Mouse (Mus musculus) embryonic facial prominence, embryonic 10.5 days (tissue): Measurements from ENCODE around the gene 1700020N01Rik. TPM values are rescaled to one million over a fixed set of nuclear protein-coding genes. Genes with fewer than 3 reads are reported as not detected.

ENCODE experiments used
- DNase-seq: peaks from one replicate; pipeline ENCODE4 v3.0.0-alpha.2; 2017; ENCODE audit warnings: low spot score
- H3K27ac ChIP-seq: fragments of 300-500 bp; sonication (generic); replicated peaks from 2 replicates; pipeline ENCODE4 v1.5.1; 2016; ENCODE audit warnings: mild to moderate bottlenecking
- H3K27me3 ChIP-seq: fragments of 300-500 bp; sonication (generic); replicated peaks from 2 replicates; pipeline ENCODE4 v1.6.1; 2016; ENCODE audit warnings: low read depth, mild to moderate bottlenecking; ENCODE audit not compliant: poor library complexity, severe bottlenecking
- H3K36me3 ChIP-seq: fragments of 300-500 bp; sonication (generic); replicated peaks from 2 replicates; pipeline ENCODE4 v1.6.1; 2016; ENCODE audit warnings: mild to moderate bottlenecking, moderate library complexity
- H3K4me1 ChIP-seq: fragments of 300-500 bp; sonication (generic); 2 replicates; pipeline ENCODE4 v1.6.1; 2016
- H3K4me3 ChIP-seq: fragments of 300-500 bp; sonication (generic); 2 replicates; pipeline ENCODE4 v1.5.1; 2016; ENCODE audit warnings: mild to moderate bottlenecking, moderate library complexity
- H3K9me3 ChIP-seq: fragments of 300-500 bp; sonication (generic); 2 replicates; pipeline ENCODE4 v1.6.1; 2016; ENCODE audit warnings: mild to moderate bottlenecking
- WGBS: fragments of 180-500 bp; shearing (Covaris S2); methylation state at CpG from one replicate; pipeline ENCODE4 v1.1.7; 2016; 5-methylcytosine and 5-hydroxymethylcytosine counted together
- polyA plus RNA-seq: library from polyadenylated mRNA; unstranded; fragments of >200 nt; fragmentation: Nextera tagmentation; extraction: Ambion mirVana; gene quantifications from 2 replicates; pipeline ENCODE4 v1.2.1, GENCODE M21; 2016

1700020N01Rik gene
- polyA plus RNA-seq, 1 experiment from 2014 or later: not detected

- WGBS: 89% methylated on average over 24 of the region's 24 CpGs
- H3K36me3 ChIP-seq: no peaks in the 10 kb centered on the region
- H3K27me3 ChIP-seq: no peaks in the 10 kb centered on the region
- H3K4me3 ChIP-seq: no peak overlapping the region
- no peak for DNase-seq
- H3K27ac ChIP-seq: no peak overlapping the region
- H3K4me1 ChIP-seq: no peaks in the 10 kb centered on the region
- 0 out of 2 replicates have a peak, but pooled peaks cover 2% of the 10 kb centered on the region for H3K9me3 ChIP-seq
Measured at GRCm38 (mm10) chr10:21652426-21653345, 59.7 kb downstream of the 1700020N01Rik start.

- no peaks in the 10 kb centered on the region for H3K36me3 ChIP-seq
- 93% methylated on average over 7 of the region's 7 CpGs for WGBS
- DNase-seq: no peak
Measured at GRCm38 (mm10) chr10:21653469-21653868, 60.5 kb downstream of the 1700020N01Rik start.

GRCm38 (mm10) chr10:21659576-21660246, 66.8 kb downstream of the 1700020N01Rik start:
- Histone ChIP-seq H3K9me3 (no peaks in the 10 kb centered on the region), H3K27me3 (no peaks in the 10 kb centered on the region), H3K27ac (no peak overlapping the region), H3K4me1 (no peaks in the 10 kb centered on the region), H3K4me3 (no peak overlapping the region), H3K36me3 (no peaks in the 10 kb centered on the region)
- 89% methylated on average over 8 of the region's 8 CpGs for WGBS
- DNase-seq: no peak

More at GRCm38 (mm10) chr10:21653469-21653868, 60.5 kb downstream of the 1700020N01Rik start:
- Histone ChIP-seq H3K27me3 (no peaks in the 10 kb centered on the region), H3K4me1 (no peaks in the 10 kb centered on the region), H3K27ac (no peak overlapping the region), H3K4me3 (no peak overlapping the region), H3K9me3 (0 out of 2 replicates have a peak, but pooled peaks cover 2% of the 10 kb centered on the region)

- no peaks in the 10 kb centered on the region for H3K9me3 ChIP-seq
- WGBS: 42% methylated on average over 17 of the region's 17 CpGs
- peak; percentile 54 for DNase-seq
- H3K4me3 ChIP-seq: no peak overlapping the region
- H3K27ac ChIP-seq: peak overlapping the region; percentile 60; the same call in 1 of the 2 replicates
- H3K4me1 ChIP-seq: peaks cover 6% of the 10 kb centered on the region
- H3K36me3 ChIP-seq: no peaks in the 10 kb centered on the region
- H3K27me3 ChIP-seq: no peaks in the 10 kb centered on the region
Measured at GRCm38 (mm10) chr10:21668976-21669375, 76.0 kb downstream of the 1700020N01Rik start.

- Histone ChIP-seq H3K4me1 (peaks cover 6% of the 10 kb centered on the region), H3K27ac (no peak overlapping the region), H3K9me3 (no peaks in the 10 kb centered on the region), H3K4me3 (no peak overlapping the region), H3K36me3 (no peaks in the 10 kb centered on the region), H3K27me3 (no peaks in the 10 kb centered on the region)
- no peak for DNase-seq
- WGBS: 78% methylated on average over 11 of the region's 11 CpGs
Measured at GRCm38 (mm10) chr10:21669750-21670161, 76.8 kb downstream of the 1700020N01Rik start.

DNA sequence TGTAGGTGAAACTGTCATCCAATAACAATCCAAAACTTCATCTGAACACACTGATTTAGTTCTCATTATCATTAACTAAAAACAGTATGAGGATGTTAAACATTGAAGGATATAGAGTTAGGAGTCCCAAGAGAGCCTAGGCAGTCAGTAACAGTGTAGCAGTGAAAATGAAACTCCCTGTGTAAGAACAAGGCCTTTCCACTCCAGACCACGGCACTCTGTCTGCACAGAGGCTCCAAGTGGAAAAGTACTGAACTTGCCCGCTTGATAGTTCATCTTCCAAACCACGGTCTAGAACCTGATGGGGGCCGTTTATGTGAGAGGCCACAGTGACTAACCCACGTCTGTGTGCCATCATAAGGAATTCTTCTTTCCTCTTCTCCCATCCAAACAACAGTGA, 77.2 kb downstream of the 1700020N01Rik start:
- Histone ChIP-seq H3K9me3 (no peaks in the 10 kb centered on the region), H3K27me3 (no peaks in the 10 kb centered on the region), H3K4me1 (peaks cover 6% of the 10 kb centered on the region), H3K36me3 (no peaks in the 10 kb centered on the region), H3K4me3 (no peak overlapping the region), H3K27ac (no peak overlapping the region)
- DNase-seq: no peak
- 79% methylated on average over 5 of the region's 5 CpGs for WGBS

Other genes with a start within 250 kb of the 1700020N01Rik start
- 0.08 and 0.10 TPM in 2 replicates for gene Aldh8a1, start 215.9 kb upstream of the 1700020N01Rik start, polyA plus RNA-seq